ENCODE assay signal across 10 mouse cellular contexts in genomic region chr11:53795813-53796212, GRCm38 (mm10). TPM values are rescaled to one million over a fixed set of nuclear protein-coding genes. Genes with fewer than 3 reads are reported as not detected.
DNase-seq lines count a peak whose midpoint lies in the region; ATAC-seq and TF ChIP-seq lines count a peak whose summit lies in the region.
"Had no signal": no experiment of that assay in that cellular context is flagged by ENCODE, and none has a peak within 500 bp of the region (broad histone marks: within the 10 kb centered on the region; RNA-seq: fewer than 3 reads in every experiment).

No protein-coding gene starts in this region.

- TF ChIP-seq CTCF in liver, postnatal 0 days (IDR thresholded peaks at IDR 0.05; ENCODE audit: low read depth), result no peak

- H3K27me3 ChIP-seq in embryonic facial prominence, embryonic 11.5 days (ENCODE audit: control insufficient read depth, insufficient read depth, low read length), result no peaks in the 10 kb centered on the region
- H3K27me3 ChIP-seq in embryonic facial prominence, embryonic 10.5 days (replicated peaks; ENCODE audit: low read depth, poor library complexity, severe bottlenecking), result no peaks in the 10 kb centered on the region
- no peaks in the 10 kb centered on the region for H3K27me3 ChIP-seq in lung, embryonic 15.5 days
- H3K27me3 ChIP-seq in embryonic facial prominence, embryonic 12.5 days, result no peaks in the 10 kb centered on the region
- no peaks in the 10 kb centered on the region for H3K27me3 ChIP-seq in liver, postnatal 0 days (ENCODE audit: insufficient read depth, low read length)
- H3K27me3 ChIP-seq: limb, embryonic 13.5 days; neural tube, embryonic 13.5 days had no signal

- 68% methylated on average over 8 of the region's 8 CpGs for WGBS in embryonic facial prominence, embryonic 11.5 days
- 68% methylated on average over 8 of the region's 8 CpGs for WGBS in embryonic facial prominence, embryonic 10.5 days
- 23% methylated on average over 8 of the region's 8 CpGs for WGBS in lung, embryonic 15.5 days
- WGBS in embryonic facial prominence, embryonic 12.5 days, result 59% methylated on average over 8 of the region's 8 CpGs
- WGBS in liver, postnatal 0 days (ENCODE audit: insufficient replicate concordance), result 37% methylated on average over 8 of the region's 8 CpGs

- no peak overlapping the region for H3K9ac ChIP-seq in embryonic facial prominence, embryonic 11.5 days (replicated peaks; ENCODE audit: low read length)
- no peak overlapping the region for H3K9ac ChIP-seq in lung, embryonic 15.5 days
- no peak overlapping the region for H3K9ac ChIP-seq in embryonic facial prominence, embryonic 12.5 days
- peak overlapping the region; percentile 45; the same call in 1 of the 2 replicates for H3K9ac ChIP-seq in liver, postnatal 0 days (replicated peaks)
- H3K9ac ChIP-seq: limb, embryonic 13.5 days; neural tube, embryonic 13.5 days had no signal

- TF ChIP-seq EP300 in liver, postnatal 0 days (IDR thresholded peaks at IDR 0.05; ENCODE audit: low read depth), result no peak

- no peaks in the 10 kb centered on the region for H3K36me3 ChIP-seq in embryonic facial prominence, embryonic 11.5 days (replicated peaks; ENCODE audit: control insufficient read depth, insufficient read depth, low read depth, low read length)
- no peaks in the 10 kb centered on the region for H3K36me3 ChIP-seq in embryonic facial prominence, embryonic 10.5 days (replicated peaks)
- H3K36me3 ChIP-seq in lung, embryonic 15.5 days, result no peaks in the 10 kb centered on the region
- H3K36me3 ChIP-seq in embryonic facial prominence, embryonic 12.5 days, result no peaks in the 10 kb centered on the region
- H3K36me3 ChIP-seq in liver, postnatal 0 days (replicated peaks; ENCODE audit: insufficient read depth, low read length), result no peaks in the 10 kb centered on the region
- H3K36me3 ChIP-seq: limb, embryonic 13.5 days; neural tube, embryonic 13.5 days had no signal

- H3K27ac ChIP-seq in embryonic facial prominence, embryonic 11.5 days (replicated peaks; ENCODE audit: low read depth, low read length), result no peak overlapping the region
- H3K27ac ChIP-seq in embryonic facial prominence, embryonic 10.5 days (replicated peaks), result no peak overlapping the region
- peak overlapping the region; percentile 91 for H3K27ac ChIP-seq in lung, embryonic 15.5 days
- H3K27ac ChIP-seq in embryonic facial prominence, embryonic 12.5 days, result no peak overlapping the region
- H3K27ac ChIP-seq in liver, postnatal 0 days (ENCODE audit: low read depth), result peak overlapping the region; percentile 98
- H3K27ac ChIP-seq: limb, embryonic 13.5 days had no signal

- H3K4me1 ChIP-seq in embryonic facial prominence, embryonic 11.5 days (ENCODE audit: control insufficient read depth, insufficient read depth, low read length), result no peaks in the 10 kb centered on the region; the same call in 1 of the 2 replicates
- peaks cover 34% of the 10 kb centered on the region for H3K4me1 ChIP-seq in embryonic facial prominence, embryonic 10.5 days
- H3K4me1 ChIP-seq in lung, embryonic 15.5 days, result peaks cover 48% of the 10 kb centered on the region
- H3K4me1 ChIP-seq in embryonic facial prominence, embryonic 12.5 days, result peaks cover 17% of the 10 kb centered on the region
- H3K4me1 ChIP-seq in liver, postnatal 0 days (ENCODE audit: insufficient read depth), result peaks cover 49% of the 10 kb centered on the region

- DNase-seq in embryonic facial prominence, embryonic 11.5 days (ENCODE audit: low spot score), result peak; percentile 1
- no peak for DNase-seq in embryonic facial prominence, embryonic 10.5 days (ENCODE audit: low spot score)
- DNase-seq in lung, postnatal 36 days, result no peak
- no peak for DNase-seq in liver, postnatal 0 days
- no peak for DNase-seq in right cerebral cortex, postnatal 4 days
- DNase-seq in layer of hippocampus, postnatal 14 days (ENCODE audit: low spot score in 2 of 2), result no peak

- ATAC-seq in embryonic facial prominence, embryonic 11.5 days (replicated peaks; ENCODE audit: insufficient number of reproducible peaks, low FRiP score, low TSS enrichment, low read depth), result no peak
- ATAC-seq in lung, embryonic 15.5 days (ENCODE audit: borderline replicate concordance, extremely low read depth, low FRiP score, low TSS enrichment), result peak; percentile 40
- ATAC-seq in embryonic facial prominence, embryonic 12.5 days (ENCODE audit: insufficient number of reproducible peaks, insufficient read depth, low FRiP score, low TSS enrichment), result peak; percentile 12; the same call in 1 of the 2 replicates
- ATAC-seq in liver, postnatal 0 days, result peak; percentile 31

- no peaks in the 10 kb centered on the region for H3K9me3 ChIP-seq in embryonic facial prominence, embryonic 11.5 days (replicated peaks; ENCODE audit: control insufficient read depth, low read length)
- peaks cover 2% of the 10 kb centered on the region; the same call in 1 of the 2 replicates for H3K9me3 ChIP-seq in embryonic facial prominence, embryonic 10.5 days
- no peaks in the 10 kb centered on the region for H3K9me3 ChIP-seq in lung, embryonic 15.5 days
- H3K9me3 ChIP-seq in embryonic facial prominence, embryonic 12.5 days, result no peaks in the 10 kb centered on the region
- no peaks in the 10 kb centered on the region for H3K9me3 ChIP-seq in liver, postnatal 0 days (ENCODE audit: low read length)
- H3K9me3 ChIP-seq: limb, embryonic 13.5 days; neural tube, embryonic 13.5 days had no signal

- H3K4me2 ChIP-seq in embryonic facial prominence, embryonic 11.5 days (ENCODE audit: low read depth, low read length), result no peak overlapping the region
- H3K4me2 ChIP-seq in lung, embryonic 15.5 days, result no peak overlapping the region
- no peak overlapping the region for H3K4me2 ChIP-seq in embryonic facial prominence, embryonic 12.5 days (replicated peaks)
- H3K4me2 ChIP-seq in liver, postnatal 0 days (ENCODE audit: low read depth, low read length), result peak overlapping the region; percentile 61
- H3K4me2 ChIP-seq: limb, embryonic 13.5 days; neural tube, embryonic 13.5 days had no signal

- no peak overlapping the region for H3K4me3 ChIP-seq in embryonic facial prominence, embryonic 11.5 days (ENCODE audit: low read depth, low read length)
- no peak overlapping the region for H3K4me3 ChIP-seq in embryonic facial prominence, embryonic 10.5 days
- H3K4me3 ChIP-seq in lung, embryonic 15.5 days, result no peak overlapping the region
- H3K4me3 ChIP-seq in embryonic facial prominence, embryonic 12.5 days, result no peak overlapping the region
- H3K4me3 ChIP-seq in liver, postnatal 0 days (ENCODE audit: low read depth, low read length), result no peak overlapping the region
- H3K4me3 ChIP-seq: limb, embryonic 13.5 days; neural tube, embryonic 13.5 days had no signal

RNA-seq across cellular contexts. Expression of gene Gm17334, which starts 22.8 kb away (rescaled TPM):
- polyA plus RNA-seq in embryonic facial prominence, embryonic 11.5 days (2014; fragmentation: Nextera tagmentation; extraction: Ambion mirVana), result not detected in 2 replicates
- not detected in 2 replicates for polyA plus RNA-seq in embryonic facial prominence, embryonic 10.5 days (2016; fragmentation: Nextera tagmentation; extraction: Ambion mirVana)
- 0.22 and 0.36 TPM in 2 replicates for polyA plus RNA-seq in lung, embryonic 15.5 days (2015; fragmentation: Nextera tagmentation; extraction: Ambion mirVana)
- polyA plus RNA-seq in embryonic facial prominence, embryonic 12.5 days (2016; fragmentation: Nextera tagmentation; extraction: Ambion mirVana), result not detected in 2 replicates
- polyA plus RNA-seq in liver, postnatal 0 days (2015; fragmentation: Nextera tagmentation; extraction: Ambion mirVana), result 0.12 and 0.23 TPM in 2 replicates
- total RNA-seq in layer of hippocampus, postnatal 14 days (2021), result under 1 TPM in 1 of 2 experiments, not detected in 1; 0.62 TPM
- polyA plus RNA-seq: neural tube, embryonic 13.5 days had no signal

RNA-seq across cellular contexts. Expression of gene Irf1, which starts 26.0 kb away (rescaled TPM):
- 7.0 and 7.7 TPM in 2 replicates for polyA plus RNA-seq in embryonic facial prominence, embryonic 11.5 days (2014; fragmentation: Nextera tagmentation; extraction: Ambion mirVana)
- 5.6 and 7.0 TPM in 2 replicates for polyA plus RNA-seq in embryonic facial prominence, embryonic 10.5 days (2016; fragmentation: Nextera tagmentation; extraction: Ambion mirVana)
- polyA plus RNA-seq in lung, embryonic 15.5 days (2015; fragmentation: Nextera tagmentation; extraction: Ambion mirVana), result 24.8 and 28.7 TPM in 2 replicates
- 7.9 and 10.2 TPM in 2 replicates for polyA plus RNA-seq in embryonic facial prominence, embryonic 12.5 days (2016; fragmentation: Nextera tagmentation; extraction: Ambion mirVana)
- 22.0 and 24.5 TPM in 2 replicates for polyA plus RNA-seq in liver, postnatal 0 days (2015; fragmentation: Nextera tagmentation; extraction: Ambion mirVana)
- total RNA-seq in layer of hippocampus, postnatal 14 days (2021), result 1 to 10 TPM; 4.9 to 7.7 TPM

Comparison
In these comparisons a context has a peak if more than half of its experiments do, and no peak if none do; other contexts are left out.
1. H3K27ac ChIP-seq: peak in lung, embryonic 15.5 days (single experiment) and liver, postnatal 0 days (single experiment); none in embryonic facial prominence, embryonic 11.5 days (single experiment), embryonic facial prominence, embryonic 10.5 days (single experiment) and embryonic facial prominence, embryonic 12.5 days (single experiment).